Comparison of ENCODE assay signal across 23 mouse cellular contexts in the genomic region with DNA sequence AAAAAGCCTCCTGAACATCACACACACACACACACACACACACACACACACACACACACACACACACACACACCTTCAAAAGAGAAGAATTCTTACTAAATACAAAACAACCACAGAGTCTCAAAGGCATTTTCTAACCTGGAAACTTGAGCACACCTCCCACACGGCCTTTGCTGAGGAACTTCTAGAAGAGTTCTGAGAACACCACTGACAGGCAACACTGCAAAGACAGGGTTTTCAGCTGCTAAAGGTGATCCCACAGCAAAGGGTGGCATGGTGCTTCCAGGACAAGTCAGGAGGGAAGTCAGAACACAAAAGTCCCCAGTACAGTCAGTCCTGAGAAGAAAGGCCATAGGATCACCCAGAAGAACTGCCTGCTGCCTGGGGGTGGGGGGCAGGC. TPM values are rescaled to one million over a fixed set of nuclear protein-coding genes. Genes with fewer than 3 reads are reported as not detected.
A peak's percentile ranks its signal among the peaks of the same experiment; 100 is the strongest.
DNase-seq lines count a peak whose midpoint lies in the region; ATAC-seq lines count a peak whose summit lies in the region.
"Had no signal": no experiment of that assay in that cellular context is flagged by ENCODE, and none has a peak within 500 bp of the region (broad histone marks: within the 10 kb centered on the region; RNA-seq: fewer than 3 reads in every experiment).

No protein-coding gene starts in this region.

- H3K36me3 ChIP-seq in heart, embryonic 13.5 days = no peaks in the 10 kb centered on the region
- H3K36me3 ChIP-seq in limb, embryonic 13.5 days = no peaks in the 10 kb centered on the region; the same call in 1 of the 2 replicates
- H3K36me3 ChIP-seq: heart, embryonic 12.5 days; liver, embryonic 12.5 days had no signal

- no peaks in the 10 kb centered on the region for H3K27me3 ChIP-seq in heart, embryonic 13.5 days (replicated peaks)
- no peaks in the 10 kb centered on the region for H3K27me3 ChIP-seq in limb, embryonic 13.5 days
- H3K27me3 ChIP-seq: forebrain, embryonic 13.5 days; heart, embryonic 12.5 days; liver, embryonic 12.5 days; Patski had no signal

- no peak for DNase-seq in heart, postnatal 4 days
- DNase-seq in CD4-positive helper T cell, adult 2 months (ENCODE audit: low read depth, low spot score) = peak; percentile 84
- peak; percentile 72 for DNase-seq in T-cell, adult 2 months (ENCODE audit: low spot score)
- DNase-seq in lung, adult 18-20 months = no peak
- no peak for DNase-seq in urinary bladder, postnatal 10 days (ENCODE audit: low spot score)
- DNase-seq in layer of hippocampus, adult 11-12 months (ENCODE audit: low spot score) = no peak
- DNase-seq: adrenal gland, postnatal 25 days; cerebellum, adult 18-20 months; cerebellum, postnatal 36 days; gastrocnemius, postnatal 25 days; heart, postnatal 36 days; kidney, adult 11 months; lung, embryonic 14.5 days; lung, postnatal 4 days; right cerebral cortex, postnatal 4 days had no signal

- WGBS in heart, embryonic 13.5 days = 55% methylated on average over 1 of the region's 1 CpGs
- 50% methylated on average over 1 of the region's 1 CpGs for WGBS in limb, embryonic 13.5 days

- no peak overlapping the region for H3K4me2 ChIP-seq in heart, embryonic 13.5 days
- H3K4me2 ChIP-seq in limb, embryonic 13.5 days (replicated peaks) = no peak overlapping the region
- H3K4me2 ChIP-seq: forebrain, embryonic 13.5 days; heart, embryonic 12.5 days; liver, embryonic 12.5 days; lung, embryonic 14.5 days had no signal

- H3K27ac ChIP-seq in heart, embryonic 13.5 days (replicated peaks) = no peak overlapping the region
- peak overlapping the region; percentile 55; the same call in 1 of the 2 replicates for H3K27ac ChIP-seq in limb, embryonic 13.5 days
- H3K27ac ChIP-seq: kidney, postnatal 0 days; liver, embryonic 12.5 days had no signal

- H3K4me1 ChIP-seq in heart, embryonic 13.5 days = peaks cover 31% of the 10 kb centered on the region
- peaks cover 47% of the 10 kb centered on the region for H3K4me1 ChIP-seq in limb, embryonic 13.5 days

- no peak overlapping the region for H3K4me3 ChIP-seq in heart, embryonic 13.5 days
- H3K4me3 ChIP-seq in limb, embryonic 13.5 days = no peak overlapping the region
- H3K4me3 ChIP-seq: forebrain, embryonic 13.5 days; heart, embryonic 12.5 days; liver, embryonic 12.5 days had no signal

- H3K9me3 ChIP-seq in heart, embryonic 13.5 days = no peaks in the 10 kb centered on the region
- H3K9me3 ChIP-seq in limb, embryonic 13.5 days = no peaks in the 10 kb centered on the region
- H3K9me3 ChIP-seq: forebrain, embryonic 13.5 days; heart, embryonic 12.5 days; liver, embryonic 12.5 days had no signal

- no peak for ATAC-seq in heart, embryonic 13.5 days (ENCODE audit: extremely low read depth, insufficient number of reproducible peaks, low FRiP score, low TSS enrichment)
- no peak for ATAC-seq in limb, embryonic 13.5 days (ENCODE audit: low FRiP score, low read depth)
- ATAC-seq: forebrain, embryonic 13.5 days; hindbrain, embryonic 16.5 days; liver, embryonic 12.5 days; Patski had no signal

- 0 out of 2 replicates have a peak overlapping the region, but pooled peaks have one; percentile 3 for H3K9ac ChIP-seq in heart, embryonic 13.5 days
- no peak overlapping the region for H3K9ac ChIP-seq in limb, embryonic 13.5 days
- H3K9ac ChIP-seq: forebrain, embryonic 13.5 days; heart, embryonic 12.5 days; liver, embryonic 12.5 days; lung, embryonic 14.5 days had no signal

RNA-seq across cellular contexts. Expression of gene Cyth1, which starts 22.5 kb away (rescaled TPM):
- polyA plus RNA-seq in heart, embryonic 13.5 days (2015; fragmentation: Nextera tagmentation; extraction: Ambion mirVana) = 14.9 and 15.9 TPM in 2 replicates
- total RNA-seq in heart, postnatal 4 days (2021) = 10 to 100 TPM; 38.3 to 39.1 TPM
- polyA plus RNA-seq in limb, embryonic 13.5 days (2015; fragmentation: Nextera tagmentation; extraction: Ambion mirVana) = 15.9 and 17.1 TPM in 2 replicates

Comparison
In these comparisons a context has a peak if more than half of its experiments do, and no peak if none do; other contexts are left out.
1. DNase-seq: peak in CD4-positive helper T cell, adult 2 months (single experiment) and T-cell, adult 2 months (single experiment); none in heart, postnatal 4 days (single experiment), lung, adult 18-20 months (0 of 2), urinary bladder, postnatal 10 days (single experiment) and layer of hippocampus, adult 11-12 months (single experiment).